Mouse (Mus musculus) B cell, adult (primary cell): ENCODE data around the gene Gm28363. TPM values are rescaled to one million over a fixed set of nuclear protein-coding genes. Genes with fewer than 3 reads are reported as not detected.

Experiments used
- total RNA-seq: library from RNA; stranded (reverse); gene quantifications from 4 replicates; pipeline ENCODE4 v1.2.4, GENCODE M21; 2023; ENCODE audit not compliant: inconsistent age

Gm28363 gene
- total RNA-seq = not detected in 4 replicates

DNA sequence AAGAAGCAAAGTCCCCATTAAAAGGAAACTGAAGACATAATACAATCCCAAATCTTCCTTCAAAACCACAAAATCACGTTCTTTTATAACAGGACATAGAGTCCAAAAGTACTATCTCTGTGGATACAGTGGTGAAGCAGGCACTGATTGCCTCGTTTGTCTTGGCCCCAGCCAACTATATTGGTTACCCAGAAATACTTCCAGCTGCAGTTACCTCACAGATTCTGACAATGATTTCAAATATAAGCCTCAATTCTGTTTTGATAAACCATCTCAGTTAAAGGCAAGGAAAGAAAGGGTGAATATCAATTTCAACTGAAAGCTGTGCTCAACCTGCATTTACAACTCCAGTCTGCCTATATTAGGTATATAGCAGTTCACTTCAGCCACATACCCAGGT lies at the start of gene Gm28363:
Gene Gm28363, plus strand, starts transcription at position 301 of the 400 bp plus-strand sequence.

Other genes with a start within 250 kb of the Gm28363 start
- gene B020011L13Rik, start 84.0 kb downstream of the Gm28363 start, total RNA-seq = not detected in 4 replicates
- not detected in 4 replicates for gene Gm28360, start 132.9 kb downstream of the Gm28363 start, total RNA-seq
- gene Gm28168, start 230.9 kb downstream of the Gm28363 start, total RNA-seq = not detected in 4 replicates